Mouse (Mus musculus): ENCODE measurements around the gene Ptpre. TPM values are rescaled to one million over a fixed set of nuclear protein-coding genes. Genes with fewer than 3 reads are reported as not detected.

The Ptpre gene
- polyA plus RNA-seq, 1 experiment from 2014 or later = 3.1 TPM

DNA sequence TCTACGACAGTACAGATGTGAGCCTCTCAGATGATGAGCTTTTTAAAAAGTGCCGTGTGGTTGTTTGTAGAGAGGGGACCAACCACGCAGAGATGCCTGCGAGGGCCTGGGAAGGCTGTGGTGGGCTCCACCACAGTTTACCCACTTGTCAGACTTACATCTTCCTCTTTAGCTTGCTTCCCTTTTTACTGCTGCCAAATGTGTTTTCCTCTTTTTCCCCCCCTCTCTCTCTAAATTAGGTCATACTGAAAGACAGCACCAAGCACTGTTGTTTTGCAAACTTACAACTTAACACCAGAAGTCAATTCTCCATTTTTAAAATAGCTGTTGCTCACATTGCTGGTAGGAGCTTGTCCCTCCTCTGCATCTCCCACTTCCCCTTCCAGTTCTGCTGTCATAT, 117.8 kb downstream of the Ptpre start:
- H3K36me3 ChIP-seq (ENCODE audit: control insufficient read depth, insufficient read depth, low read length) = no peaks in the 10 kb centered on the region
- no peaks in the 10 kb centered on the region for H3K27me3 ChIP-seq (ENCODE audit: control insufficient read depth, insufficient read depth, low read length)
- H3K4me1 ChIP-seq (ENCODE audit: control insufficient read depth in 2 of 2, insufficient read depth in 2 of 2, low read length in 2 of 2) = peaks cover 0 to 2% of the 10 kb centered on the region in 2 experiments; a peak in 1 of 4 replicates
- H3K9ac ChIP-seq (ENCODE audit: low read length) = no peak overlapping the region
- no peak for ATAC-seq (ENCODE audit: insufficient number of reproducible peaks, insufficient read depth, low FRiP score, low read depth)
- H3K27ac ChIP-seq (replicated peaks in 1 of 2; ENCODE audit: control insufficient read depth in 1 of 2, insufficient read depth in 1 of 2, low read depth in 2 of 2, low read length in 2 of 2) = no peak overlapping the region
- H3K9me3 ChIP-seq (ENCODE audit: control insufficient read depth, low read length) = no peaks in the 10 kb centered on the region
- no peak overlapping the region for H3K4me2 ChIP-seq (ENCODE audit: low read length)
- WGBS = 78% methylated on average over 4 of the region's 4 CpGs
- no peak overlapping the region for H3K4me3 ChIP-seq (ENCODE audit: control insufficient read depth in 1 of 2, insufficient read depth in 1 of 2, low read depth in 1 of 2, low read length in 2 of 2)

DNA sequence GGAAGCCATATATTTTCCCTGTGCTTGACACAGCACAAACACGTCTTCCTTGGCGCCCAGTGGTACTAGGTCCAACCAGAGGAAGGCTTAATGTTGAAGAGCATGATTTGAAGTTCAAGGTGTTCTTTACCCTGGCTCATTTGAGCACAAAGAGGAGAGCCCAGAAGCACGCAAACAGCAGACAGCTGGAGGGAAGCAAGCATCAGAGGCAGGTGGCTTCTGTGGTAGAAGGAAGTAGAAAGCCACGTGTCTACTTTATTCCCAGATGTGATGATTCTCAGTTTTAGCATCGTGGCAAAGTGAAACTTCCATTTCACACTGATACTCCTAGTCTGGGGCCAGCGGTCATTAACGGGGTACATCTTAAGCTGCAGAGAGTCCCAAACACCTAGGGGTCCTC, 120.9 kb downstream of the Ptpre start:
- Histone ChIP-seq H3K9ac (ENCODE audit: low read length) (no peak overlapping the region), H3K27me3 (ENCODE audit: control insufficient read depth, insufficient read depth, low read length) (no peaks in the 10 kb centered on the region), H3K9me3 (ENCODE audit: control insufficient read depth, low read length) (no peaks in the 10 kb centered on the region), H3K36me3 (ENCODE audit: control insufficient read depth, insufficient read depth, low read length) (no peaks in the 10 kb centered on the region), H3K4me1 (ENCODE audit: control insufficient read depth in 2 of 2, insufficient read depth in 2 of 2, low read length in 2 of 2) (no peaks in the 10 kb centered on the region; a peak in 1 of 4 replicates), H3K27ac (replicated peaks in 1 of 2; ENCODE audit: control insufficient read depth in 1 of 2, insufficient read depth in 1 of 2, low read depth in 2 of 2, low read length in 2 of 2) (no peak overlapping the region), H3K4me3 (ENCODE audit: control insufficient read depth in 1 of 2, insufficient read depth in 1 of 2, low read depth in 1 of 2, low read length in 2 of 2) (no peak overlapping the region), H3K4me2 (ENCODE audit: low read length) (no peak overlapping the region)
- no peak for ATAC-seq (ENCODE audit: insufficient number of reproducible peaks, insufficient read depth, low FRiP score, low read depth)
- 85% methylated on average over 7 of the region's 7 CpGs for WGBS

DNA sequence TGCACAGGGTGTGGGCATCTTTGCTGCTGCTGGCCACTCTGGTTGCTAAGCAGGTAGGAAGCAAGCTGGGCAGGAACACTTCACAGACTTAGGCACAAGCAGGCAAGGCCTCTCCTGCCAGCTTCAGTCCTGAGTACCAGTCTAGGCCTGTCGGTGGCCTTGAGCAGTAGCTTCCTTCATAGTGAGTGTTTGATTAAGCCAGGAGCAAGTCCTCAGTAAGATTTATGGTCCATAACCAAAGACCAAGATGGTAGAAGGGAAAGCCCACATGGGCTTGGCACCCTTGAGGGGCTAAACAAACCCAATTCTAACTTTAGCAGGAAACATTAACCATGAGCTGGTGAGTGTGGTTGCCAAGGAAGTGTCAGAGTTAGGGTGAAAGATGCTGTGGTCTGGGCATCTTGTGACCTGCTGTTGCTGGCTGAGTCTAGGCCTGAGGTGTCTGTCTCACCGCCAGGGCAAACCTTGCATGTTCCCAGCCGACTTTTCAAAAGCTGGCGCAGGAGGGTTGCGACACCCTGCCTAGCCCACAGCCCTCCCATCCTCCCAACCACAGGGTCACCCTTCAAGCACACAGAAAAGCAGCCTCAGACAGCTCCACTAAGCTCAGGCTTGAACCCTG, 122.1 kb downstream of the Ptpre start:
- WGBS = 86% methylated on average over 5 of the region's 5 CpGs
- H3K27ac ChIP-seq (replicated peaks in 1 of 2; ENCODE audit: control insufficient read depth in 1 of 2, insufficient read depth in 1 of 2, low read depth in 2 of 2, low read length in 2 of 2) = no peak overlapping the region
- H3K9me3 ChIP-seq (ENCODE audit: control insufficient read depth, low read length) = no peaks in the 10 kb centered on the region
- no peak overlapping the region for H3K4me2 ChIP-seq (ENCODE audit: low read length)
- no peak for ATAC-seq (ENCODE audit: insufficient number of reproducible peaks, insufficient read depth, low FRiP score, low read depth)
- no peaks in the 10 kb centered on the region; a peak in 1 of 4 replicates for H3K4me1 ChIP-seq (ENCODE audit: control insufficient read depth in 2 of 2, insufficient read depth in 2 of 2, low read length in 2 of 2)
- H3K4me3 ChIP-seq (ENCODE audit: control insufficient read depth in 1 of 2, insufficient read depth in 1 of 2, low read depth in 1 of 2, low read length in 2 of 2) = no peak overlapping the region
- no peaks in the 10 kb centered on the region for H3K36me3 ChIP-seq (ENCODE audit: control insufficient read depth, insufficient read depth, low read length)
- H3K27me3 ChIP-seq (ENCODE audit: control insufficient read depth, insufficient read depth, low read length) = no peaks in the 10 kb centered on the region
- no peak overlapping the region for H3K9ac ChIP-seq (ENCODE audit: low read length)

DNA sequence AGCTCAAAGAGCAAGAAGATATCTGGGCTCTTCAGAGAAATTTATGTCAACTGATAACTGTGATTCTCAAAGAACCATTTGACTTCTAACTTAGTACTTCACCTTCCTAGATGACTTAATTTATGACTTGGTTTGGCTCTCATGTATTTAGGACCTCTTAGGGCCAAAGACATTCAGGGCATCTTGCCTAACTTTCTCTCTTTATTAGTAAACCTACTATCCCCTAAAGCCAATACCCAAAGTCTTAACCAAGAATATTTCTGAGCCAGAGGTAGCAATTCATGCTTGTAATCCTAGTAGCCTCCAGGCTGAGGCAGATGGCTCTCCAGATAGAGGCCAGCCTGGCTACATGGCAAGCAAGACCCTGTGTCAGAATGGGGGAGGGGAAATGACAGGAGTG, 123.0 kb downstream of the Ptpre start:
- Histone ChIP-seq H3K27me3 (ENCODE audit: control insufficient read depth, insufficient read depth, low read length) (no peaks in the 10 kb centered on the region), H3K27ac (replicated peaks in 1 of 2; ENCODE audit: control insufficient read depth in 1 of 2, insufficient read depth in 1 of 2, low read depth in 2 of 2, low read length in 2 of 2) (no peak overlapping the region), H3K4me3 (ENCODE audit: control insufficient read depth in 1 of 2, insufficient read depth in 1 of 2, low read depth in 1 of 2, low read length in 2 of 2) (no peak overlapping the region), H3K4me2 (ENCODE audit: low read length) (no peak overlapping the region), H3K9me3 (ENCODE audit: control insufficient read depth, low read length) (no peaks in the 10 kb centered on the region), H3K4me1 (ENCODE audit: control insufficient read depth in 2 of 2, insufficient read depth in 2 of 2, low read length in 2 of 2) (no peaks in the 10 kb centered on the region; a peak in 1 of 4 replicates), H3K9ac (ENCODE audit: low read length) (no peak overlapping the region), H3K36me3 (ENCODE audit: control insufficient read depth, insufficient read depth, low read length) (no peaks in the 10 kb centered on the region)
- ATAC-seq (ENCODE audit: insufficient number of reproducible peaks, insufficient read depth, low FRiP score, low read depth) = no peak

DNA sequence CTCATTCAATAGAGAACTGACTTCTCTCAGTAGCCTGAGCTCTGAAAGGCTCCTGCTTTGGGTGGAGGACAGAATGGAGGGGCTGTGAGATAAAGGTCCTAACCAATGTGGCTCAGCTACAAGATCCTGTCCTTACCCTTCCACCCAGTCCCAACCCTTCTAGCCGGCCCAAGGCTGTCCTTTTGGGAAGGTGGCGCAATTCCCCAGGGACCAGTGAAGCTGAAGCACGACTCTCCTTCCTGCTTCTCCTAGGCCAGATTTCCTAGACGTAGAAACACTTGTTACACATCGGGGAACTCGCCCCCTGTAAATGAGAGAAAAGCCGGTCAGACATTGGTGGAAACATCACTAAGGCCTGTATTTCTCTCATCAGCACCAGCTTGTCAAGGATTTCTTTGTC, 126.9 kb downstream of the Ptpre start:
- 81% methylated on average over 7 of the region's 7 CpGs for WGBS

DNA sequence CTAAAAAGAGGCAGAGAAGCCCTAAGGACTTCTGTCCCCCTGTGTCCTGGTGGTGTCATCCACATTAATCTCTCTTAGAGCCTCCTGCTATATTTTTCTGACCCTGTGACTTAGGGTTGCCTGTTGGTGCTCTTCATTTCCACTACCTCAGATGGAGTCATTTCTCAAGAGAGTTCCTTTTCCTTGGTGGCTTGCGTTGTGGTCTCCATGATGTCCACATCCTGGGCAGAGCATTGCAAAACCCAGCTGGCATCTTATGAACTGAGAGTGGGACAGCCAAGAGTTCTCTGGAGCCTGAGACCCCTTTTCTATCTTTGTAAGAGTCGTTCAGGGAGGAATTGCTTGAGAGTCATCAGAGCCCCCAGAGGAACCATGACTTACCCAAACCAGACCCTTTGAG, 129.0 kb downstream of the Ptpre start:
- Histone ChIP-seq H3K9ac (ENCODE audit: low read length) (no peak overlapping the region), H3K4me2 (ENCODE audit: low read length) (no peak overlapping the region), H3K4me1 (ENCODE audit: control insufficient read depth in 2 of 2, insufficient read depth in 2 of 2, low read length in 2 of 2) (no peaks in the 10 kb centered on the region), H3K4me3 (ENCODE audit: control insufficient read depth in 1 of 2, insufficient read depth in 1 of 2, low read depth in 1 of 2, low read length in 2 of 2) (no peak overlapping the region), H3K27ac (replicated peaks in 1 of 2; ENCODE audit: control insufficient read depth in 1 of 2, insufficient read depth in 1 of 2, low read depth in 2 of 2, low read length in 2 of 2) (no peak overlapping the region), H3K36me3 (ENCODE audit: control insufficient read depth, insufficient read depth, low read length) (no peaks in the 10 kb centered on the region), H3K27me3 (ENCODE audit: control insufficient read depth, insufficient read depth, low read length) (no peaks in the 10 kb centered on the region), H3K9me3 (ENCODE audit: control insufficient read depth, low read length) (no peaks in the 10 kb centered on the region)
- 88% methylated on average over 2 of the region's 2 CpGs for WGBS
- ATAC-seq (ENCODE audit: insufficient number of reproducible peaks, insufficient read depth, low FRiP score, low read depth) = no peak

More for the DNA sequence above, 126.9 kb downstream of the Ptpre start:
- H3K9me3 ChIP-seq (ENCODE audit: control insufficient read depth, low read length) = no peaks in the 10 kb centered on the region
- no peak for ATAC-seq (ENCODE audit: insufficient number of reproducible peaks, insufficient read depth, low FRiP score, low read depth)
- H3K9ac ChIP-seq (ENCODE audit: low read length) = no peak overlapping the region
- H3K27me3 ChIP-seq (ENCODE audit: control insufficient read depth, insufficient read depth, low read length) = no peaks in the 10 kb centered on the region
- no peaks in the 10 kb centered on the region for H3K36me3 ChIP-seq (ENCODE audit: control insufficient read depth, insufficient read depth, low read length)
- H3K4me3 ChIP-seq (ENCODE audit: control insufficient read depth in 1 of 2, insufficient read depth in 1 of 2, low read depth in 1 of 2, low read length in 2 of 2) = no peak overlapping the region
- H3K4me1 ChIP-seq (ENCODE audit: control insufficient read depth in 2 of 2, insufficient read depth in 2 of 2, low read length in 2 of 2) = no peaks in the 10 kb centered on the region
- H3K27ac ChIP-seq (replicated peaks in 1 of 2; ENCODE audit: control insufficient read depth in 1 of 2, insufficient read depth in 1 of 2, low read depth in 2 of 2, low read length in 2 of 2) = no peak overlapping the region
- H3K4me2 ChIP-seq (ENCODE audit: low read length) = no peak overlapping the region

DNA sequence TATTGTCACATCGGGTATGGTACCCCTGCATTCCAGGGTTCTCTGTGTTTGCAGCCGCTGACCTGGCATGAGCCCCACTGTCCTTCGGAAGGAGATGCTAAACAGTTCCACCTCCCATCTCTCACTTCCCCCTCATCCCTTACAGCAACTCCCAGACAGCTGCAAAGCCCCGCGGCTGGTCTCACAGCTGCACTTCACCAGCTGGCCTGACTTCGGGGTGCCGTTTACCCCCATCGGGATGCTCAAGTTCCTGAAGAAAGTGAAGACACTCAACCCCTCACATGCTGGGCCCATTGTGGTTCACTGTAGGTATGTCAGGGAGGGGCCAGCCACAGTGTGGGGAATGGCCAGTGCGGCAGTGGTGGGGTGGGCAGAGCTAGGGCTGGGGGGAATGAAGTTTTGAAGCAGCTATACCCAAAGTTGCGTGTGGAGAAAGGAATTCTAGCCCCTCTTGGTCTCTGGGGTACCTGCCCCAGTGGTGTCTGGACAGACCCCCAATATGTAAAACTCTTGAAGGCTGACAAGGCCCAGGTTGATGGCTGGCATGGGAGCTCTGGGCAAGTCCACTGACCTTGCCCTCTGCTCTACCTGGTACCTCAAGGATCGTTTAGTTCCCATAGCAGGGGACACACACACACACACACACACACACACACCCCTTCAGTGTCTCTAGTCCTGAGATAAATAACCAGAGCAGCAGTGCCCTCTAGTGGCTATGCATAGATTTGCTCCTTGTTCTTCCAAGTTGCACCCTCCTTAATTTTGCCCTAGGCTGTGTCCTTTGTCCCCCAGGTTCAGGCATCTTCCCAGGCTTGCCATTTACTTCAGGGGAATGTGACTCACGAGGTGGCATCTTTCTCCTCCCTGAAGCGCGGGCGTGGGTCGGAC, 131.8 kb downstream of the Ptpre start:
- WGBS = 35% methylated on average over 16 of the region's 16 CpGs
- ATAC-seq (ENCODE audit: insufficient number of reproducible peaks, insufficient read depth, low FRiP score, low read depth) = no peak

More for the DNA sequence above, 131.8 kb downstream of the Ptpre start:
- H3K4me2 ChIP-seq (ENCODE audit: low read length) = no peak overlapping the region
- no peak overlapping the region for H3K27ac ChIP-seq (replicated peaks in 1 of 2; ENCODE audit: control insufficient read depth in 1 of 2, insufficient read depth in 1 of 2, low read depth in 2 of 2, low read length in 2 of 2)
- H3K4me3 ChIP-seq (ENCODE audit: control insufficient read depth in 1 of 2, insufficient read depth in 1 of 2, low read depth in 1 of 2, low read length in 2 of 2) = no peak overlapping the region
- H3K4me1 ChIP-seq (ENCODE audit: control insufficient read depth in 2 of 2, insufficient read depth in 2 of 2, low read length in 2 of 2) = no peaks in the 10 kb centered on the region
- no peaks in the 10 kb centered on the region for H3K27me3 ChIP-seq (ENCODE audit: control insufficient read depth, insufficient read depth, low read length)
- no peaks in the 10 kb centered on the region for H3K36me3 ChIP-seq (ENCODE audit: control insufficient read depth, insufficient read depth, low read length)
- no peaks in the 10 kb centered on the region for H3K9me3 ChIP-seq (ENCODE audit: control insufficient read depth, low read length)
- no peak overlapping the region for H3K9ac ChIP-seq (ENCODE audit: low read length)
